Mouse (Mus musculus): ENCODE measurements at regions not wholly inside any gene's neighbourhood (a gene's known extent, or its start where the extent isn't known, plus 50 kb on each side); places are given as distances from the start of the nearest gene placed in this dataset.

DNA sequence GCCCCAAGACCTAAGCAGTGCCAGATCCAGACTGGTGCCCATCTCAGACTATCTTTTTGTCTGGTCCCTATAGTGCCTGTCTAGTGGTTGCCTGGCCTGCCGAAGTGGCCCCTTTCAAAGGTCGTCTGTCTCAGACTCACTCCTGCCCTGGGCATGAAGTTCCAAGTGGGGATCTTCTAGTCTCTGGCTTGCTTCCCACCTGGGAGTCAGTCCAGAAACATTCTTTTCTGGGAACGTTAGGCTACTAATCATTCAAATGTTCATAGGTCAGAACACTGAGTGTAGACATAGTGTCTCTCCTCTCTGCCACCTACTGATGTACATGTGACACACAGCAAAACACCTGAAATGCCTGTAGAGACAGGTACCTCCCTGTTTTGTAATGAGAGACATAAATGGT is 297.6 kb downstream of the Htr7 start:
- TF ChIP-seq CHD2 (IDR thresholded peaks at IDR 0.05; ENCODE audit: low read depth, low read length) (no peak), ZC3H11A (IDR thresholded peaks at IDR 0.05; ENCODE audit: borderline replicate concordance, low read depth, low read length) (no peak), MAFK (IDR thresholded peaks at IDR 0.05; ENCODE audit: insufficient read depth, low read depth, low read length) (no peak), HCFC1 (IDR thresholded peaks at IDR 0.05; ENCODE audit: borderline replicate concordance, insufficient read depth, low read length) (no peak)

Measured in ES-E14 (cell line).